Mouse (Mus musculus): ENCODE results near the gene Mpped2.

Mpped2 gene

GRCm38 (mm10) chr2:106798824-106799223 is 105.8 kb downstream of the Mpped2 start:
- DNase-seq (ENCODE audit: low spot score) = no peak

- no peak for DNase-seq (ENCODE audit: low spot score)
Observed at GRCm38 (mm10) chr2:106815898-106816297, 122.8 kb downstream of the Mpped2 start.

GRCm38 (mm10) chr2:106821292-106821691 is 128.2 kb downstream of the Mpped2 start:
- no peak for DNase-seq (ENCODE audit: low spot score)

GRCm38 (mm10) chr2:106821883-106822282 is 128.8 kb downstream of the Mpped2 start:
- DNase-seq (ENCODE audit: low spot score) = no peak

- DNase-seq (ENCODE audit: low spot score) = peak; percentile 23
Observed at GRCm38 (mm10) chr2:106822540-106822939, 129.5 kb downstream of the Mpped2 start.

GRCm38 (mm10) chr2:106825461-106825860 is 132.4 kb downstream of the Mpped2 start:
- DNase-seq (ENCODE audit: low spot score) = no peak

- DNase-seq (ENCODE audit: low spot score) = no peak
Observed at GRCm38 (mm10) chr2:106826023-106826422, 133.0 kb downstream of the Mpped2 start.

- DNase-seq (ENCODE audit: low spot score) = no peak
Observed at GRCm38 (mm10) chr2:106826806-106827205, 133.7 kb downstream of the Mpped2 start.

GRCm38 (mm10) chr2:106828573-106829310 is 135.7 kb downstream of the Mpped2 start:
- no peak for DNase-seq (ENCODE audit: low spot score)

- DNase-seq (ENCODE audit: low spot score) = no peak
Observed at GRCm38 (mm10) chr2:106829420-106829819, 136.4 kb downstream of the Mpped2 start.

- DNase-seq (ENCODE audit: low spot score) = no peak
Observed at GRCm38 (mm10) chr2:106832577-106832976, 139.5 kb downstream of the Mpped2 start.

GRCm38 (mm10) chr2:106833212-106833611 is 140.1 kb downstream of the Mpped2 start:
- DNase-seq (ENCODE audit: low spot score) = no peak

GRCm38 (mm10) chr2:106835321-106835720 is 142.3 kb downstream of the Mpped2 start:
- no peak for DNase-seq (ENCODE audit: low spot score)

- no peak for DNase-seq (ENCODE audit: low spot score)
Observed at GRCm38 (mm10) chr2:106837241-106837640, 144.2 kb downstream of the Mpped2 start.

GRCm38 (mm10) chr2:106844147-106844546 is 151.1 kb downstream of the Mpped2 start:
- no peak for DNase-seq (ENCODE audit: low spot score)

- no peak for DNase-seq (ENCODE audit: low spot score)
Observed at GRCm38 (mm10) chr2:106844766-106845678, 152.0 kb downstream of the Mpped2 start.

- DNase-seq (ENCODE audit: low spot score) = no peak
Observed at GRCm38 (mm10) chr2:106846511-106846910, 153.4 kb downstream of the Mpped2 start.

- DNase-seq (ENCODE audit: low spot score) = no peak
Observed at GRCm38 (mm10) chr2:106849389-106849788, 156.3 kb downstream of the Mpped2 start.

- no peak for DNase-seq (ENCODE audit: low spot score)
Observed at GRCm38 (mm10) chr2:106851515-106851914, 158.4 kb downstream of the Mpped2 start.

- no peak for DNase-seq (ENCODE audit: low spot score)
Observed at GRCm38 (mm10) chr2:106854213-106854612, 161.1 kb downstream of the Mpped2 start.

GRCm38 (mm10) chr2:106854758-106855157 is 161.7 kb downstream of the Mpped2 start:
- no peak for DNase-seq (ENCODE audit: low spot score)

- DNase-seq (ENCODE audit: low spot score) = no peak
Observed at GRCm38 (mm10) chr2:106855184-106855583, 162.1 kb downstream of the Mpped2 start.

Measured in lung, postnatal 25 days (tissue).